Mouse (Mus musculus) liver, embryonic 12.5 days (tissue): Measurements from ENCODE around the gene Mnd1. TPM values are rescaled to one million over a fixed set of nuclear protein-coding genes. Genes with fewer than 3 reads are reported as not detected.

ENCODE experiments used
- ATAC-seq: fragments of 200-750 bp; cut with Nextera tagmentation; 2 replicates; pipeline ENCODE4 v1.8.0; 2017; ENCODE audit warnings: moderate number of reproducible peaks, mild to moderate bottlenecking, moderate library complexity
- H3K27ac ChIP-seq: fragments of 300-500 bp; sonication (generic); 2 replicates; pipeline ENCODE4 v1.5.1; 2016; ENCODE audit warnings: mild to moderate bottlenecking
- H3K27me3 ChIP-seq: fragments of 300-500 bp; sonication (generic); replicated peaks from 2 replicates; pipeline ENCODE4 v1.6.1; 2016; ENCODE audit warnings: mild to moderate bottlenecking, moderate library complexity
- H3K36me3 ChIP-seq: fragments of 300-500 bp; sonication (generic); 2 replicates; pipeline ENCODE4 v1.6.1; 2016; ENCODE audit warnings: mild to moderate bottlenecking, moderate library complexity
- H3K4me1 ChIP-seq: fragments of 300-500 bp; sonication (generic); 2 replicates; pipeline ENCODE4 v1.6.1; 2016
- H3K4me2 ChIP-seq: fragments of 300-500 bp; sonication (generic); 2 replicates; pipeline ENCODE4 v1.6.1; 2016; ENCODE audit warnings: mild to moderate bottlenecking, moderate library complexity
- H3K4me3 ChIP-seq: fragments of 300-500 bp; sonication (generic); 2 replicates; pipeline ENCODE4 v1.5.1; 2016; ENCODE audit warnings: mild to moderate bottlenecking, moderate library complexity
- H3K9ac ChIP-seq: fragments of 300-500 bp; sonication (generic); 2 replicates; pipeline ENCODE4 v1.6.1; 2016; ENCODE audit warnings: mild to moderate bottlenecking, moderate library complexity
- H3K9me3 ChIP-seq: fragments of 300-500 bp; sonication (generic); replicated peaks from 2 replicates; pipeline ENCODE4 v1.6.1; 2016; ENCODE audit warnings: mild to moderate bottlenecking, moderate library complexity
- WGBS: fragments of 180-500 bp; shearing (Covaris S2); methylation state at CpG from one replicate; pipeline ENCODE4 v1.1.7; 2016; ENCODE audit not compliant: insufficient replicate concordance; 5-methylcytosine and 5-hydroxymethylcytosine counted together
- polyA plus RNA-seq: library from polyadenylated mRNA; unstranded; fragments of >200 nt; fragmentation: Nextera tagmentation; extraction: Ambion mirVana; gene quantifications from 2 replicates; pipeline ENCODE4 v1.2.1, GENCODE M21; 2016

The Mnd1 gene
- polyA plus RNA-seq, 1 experiment from 2014 or later = 12.3 TPM

- Histone ChIP-seq H3K4me2 (peak overlapping the region; percentile 100), H3K4me3 (peak overlapping the region; percentile 72; the same call in 1 of the 2 replicates), H3K4me1 (peaks cover 18% of the 10 kb centered on the region), H3K27ac (no peak overlapping the region), H3K9ac (no peak overlapping the region), H3K9me3 (no peaks in the 10 kb centered on the region), H3K36me3 (0 out of 2 replicates have a peak, but pooled peaks cover 4% of the 10 kb centered on the region), H3K27me3 (no peaks in the 10 kb centered on the region)
- WGBS = 56% methylated on average over 6 of the region's 6 CpGs
- ATAC-seq = no peak
Observed at GRCm38 (mm10) chr3:84156105-84156504, 519 bp upstream of the Mnd1 start.

- Histone ChIP-seq H3K36me3 (0 out of 2 replicates have a peak, but pooled peaks cover 3% of the 10 kb centered on the region), H3K27ac (peak overlapping the region; percentile 93), H3K9me3 (no peaks in the 10 kb centered on the region), H3K4me2 (peak overlapping the region; percentile 100), H3K27me3 (no peaks in the 10 kb centered on the region), H3K4me1 (peaks cover 18% of the 10 kb centered on the region), H3K4me3 (peak overlapping the region; percentile 72), H3K9ac (peak overlapping the region; percentile 85)
- 0% methylated on average over 26 of the region's 27 CpGs for WGBS
- peak; percentile 79 for ATAC-seq
Observed at GRCm38 (mm10) chr3:84155146-84155545, 440 bp downstream of the Mnd1 start.

- Histone ChIP-seq H3K36me3 (0 out of 2 replicates have a peak, but pooled peaks cover 2% of the 10 kb centered on the region), H3K27me3 (no peaks in the 10 kb centered on the region), H3K27ac (peak overlapping the region; percentile 93), H3K9ac (peak overlapping the region; percentile 85), H3K4me1 (peaks cover 18% of the 10 kb centered on the region), H3K4me2 (peak overlapping the region; percentile 100), H3K9me3 (no peaks in the 10 kb centered on the region), H3K4me3 (peak overlapping the region; percentile 72)
- 4% methylated on average over 12 of the region's 12 CpGs for WGBS
- ATAC-seq = no peak
Observed at GRCm38 (mm10) chr3:84154721-84155141, 855 bp downstream of the Mnd1 start.

- no peaks in the 10 kb centered on the region for H3K9me3 ChIP-seq
- H3K4me2 ChIP-seq = no peak overlapping the region
- H3K4me3 ChIP-seq = no peak overlapping the region
- H3K4me1 ChIP-seq = peaks cover 6% of the 10 kb centered on the region
- H3K36me3 ChIP-seq = 0 out of 2 replicates have a peak, but pooled peaks cover 6% of the 10 kb centered on the region
- no peak for ATAC-seq
- no peak overlapping the region for H3K9ac ChIP-seq
- 90% methylated on average over 3 of the region's 3 CpGs for WGBS
- no peaks in the 10 kb centered on the region for H3K27me3 ChIP-seq
- H3K27ac ChIP-seq = no peak overlapping the region
Observed at GRCm38 (mm10) chr3:84149831-84150230, 5.8 kb downstream of the Mnd1 start.

- 83% methylated on average over 7 of the region's 7 CpGs for WGBS
- H3K4me1 ChIP-seq = peaks cover 15% of the 10 kb centered on the region
- no peaks in the 10 kb centered on the region for H3K9me3 ChIP-seq
- no peak for ATAC-seq
- no peak overlapping the region for H3K4me3 ChIP-seq
- no peak overlapping the region for H3K4me2 ChIP-seq
- no peaks in the 10 kb centered on the region for H3K27me3 ChIP-seq
- no peaks in the 10 kb centered on the region for H3K36me3 ChIP-seq
- no peak overlapping the region for H3K9ac ChIP-seq
- no peak overlapping the region for H3K27ac ChIP-seq
Observed at GRCm38 (mm10) chr3:84140947-84141346, 14.6 kb downstream of the Mnd1 start.

- no peak overlapping the region for H3K9ac ChIP-seq
- 0 out of 2 replicates have a peak, but pooled peaks cover 6% of the 10 kb centered on the region for H3K36me3 ChIP-seq
- peak; percentile 56 for ATAC-seq
- no peak overlapping the region for H3K4me3 ChIP-seq
- no peaks in the 10 kb centered on the region for H3K9me3 ChIP-seq
- H3K4me1 ChIP-seq = peaks cover 31% of the 10 kb centered on the region
- no peak overlapping the region for H3K4me2 ChIP-seq
- H3K27me3 ChIP-seq = no peaks in the 10 kb centered on the region
- WGBS = 49% methylated on average over 7 of the region's 7 CpGs
- H3K27ac ChIP-seq = peak overlapping the region; percentile 26
Observed at GRCm38 (mm10) chr3:84136509-84136908, 19.1 kb downstream of the Mnd1 start.

GRCm38 (mm10) chr3:84135933-84136332 is 19.7 kb downstream of the Mnd1 start:
- H3K9ac ChIP-seq = peak overlapping the region; percentile 37
- ATAC-seq = peak; percentile 9; the same call in 1 of the 2 replicates

GRCm38 (mm10) chr3:84135387-84135786 is 20.2 kb downstream of the Mnd1 start:
- WGBS = 23% methylated on average over 9 of the region's 9 CpGs
- no peaks in the 10 kb centered on the region for H3K27me3 ChIP-seq
- peaks cover 31% of the 10 kb centered on the region for H3K4me1 ChIP-seq
- H3K9ac ChIP-seq = peak overlapping the region; percentile 37
- 0 out of 2 replicates have a peak, but pooled peaks cover 6% of the 10 kb centered on the region for H3K36me3 ChIP-seq
- peak overlapping the region; percentile 63 for H3K4me2 ChIP-seq
- H3K27ac ChIP-seq = peak overlapping the region; percentile 26; the same call in 1 of the 2 replicates
- peak overlapping the region; percentile 31 for H3K4me3 ChIP-seq
- ATAC-seq = peak; percentile 100
- H3K9me3 ChIP-seq = no peaks in the 10 kb centered on the region

More at GRCm38 (mm10) chr3:84135933-84136332, 19.7 kb downstream of the Mnd1 start:
- no peaks in the 10 kb centered on the region for H3K9me3 ChIP-seq
- H3K27ac ChIP-seq = peak overlapping the region; percentile 26; the same call in 1 of the 2 replicates
- 0 out of 2 replicates have a peak, but pooled peaks cover 6% of the 10 kb centered on the region for H3K36me3 ChIP-seq
- 62% methylated on average over 6 of the region's 6 CpGs for WGBS
- H3K4me2 ChIP-seq = peak overlapping the region; percentile 63
- H3K4me1 ChIP-seq = peaks cover 31% of the 10 kb centered on the region
- no peaks in the 10 kb centered on the region for H3K27me3 ChIP-seq
- peak overlapping the region; percentile 31; the same call in 1 of the 2 replicates for H3K4me3 ChIP-seq

- H3K36me3 ChIP-seq = 0 out of 2 replicates have a peak, but pooled peaks cover 6% of the 10 kb centered on the region
- no peak overlapping the region for H3K9ac ChIP-seq
- H3K27ac ChIP-seq = no peak overlapping the region
- peaks cover 28% of the 10 kb centered on the region for H3K4me1 ChIP-seq
- no peaks in the 10 kb centered on the region for H3K9me3 ChIP-seq
- 75% methylated on average over 3 of the region's 3 CpGs for WGBS
- no peaks in the 10 kb centered on the region for H3K27me3 ChIP-seq
- H3K4me2 ChIP-seq = no peak overlapping the region
- no peak for ATAC-seq
- no peak overlapping the region for H3K4me3 ChIP-seq
Observed at GRCm38 (mm10) chr3:84131369-84131768, 24.2 kb downstream of the Mnd1 start.

- no peak for ATAC-seq
- no peak overlapping the region for H3K27ac ChIP-seq
- no peaks in the 10 kb centered on the region for H3K27me3 ChIP-seq
- no peak overlapping the region for H3K9ac ChIP-seq
- WGBS = 64% methylated on average over 5 of the region's 5 CpGs
- no peaks in the 10 kb centered on the region for H3K9me3 ChIP-seq
- H3K36me3 ChIP-seq = 0 out of 2 replicates have a peak, but pooled peaks cover 6% of the 10 kb centered on the region
- no peak overlapping the region for H3K4me2 ChIP-seq
- H3K4me3 ChIP-seq = no peak overlapping the region
- H3K4me1 ChIP-seq = peaks cover 23% of the 10 kb centered on the region
Observed at GRCm38 (mm10) chr3:84130776-84131175, 24.8 kb downstream of the Mnd1 start.

GRCm38 (mm10) chr3:84128871-84129870 is 26.4 kb downstream of the Mnd1 start:
- ATAC-seq = no peak
- Histone ChIP-seq H3K4me3 (no peak overlapping the region), H3K4me1 (0 out of 2 replicates have a peak, but pooled peaks cover 9% of the 10 kb centered on the region), H3K27ac (0 out of 2 replicates have a peak overlapping the region, but pooled peaks have one; percentile 20), H3K27me3 (no peaks in the 10 kb centered on the region), H3K9ac (no peak overlapping the region), H3K9me3 (no peaks in the 10 kb centered on the region), H3K4me2 (no peak overlapping the region), H3K36me3 (0 out of 2 replicates have a peak, but pooled peaks cover 5% of the 10 kb centered on the region)
- 54% methylated on average over 11 of the region's 11 CpGs for WGBS

- Histone ChIP-seq H3K4me1 (0 out of 2 replicates have a peak, but pooled peaks cover 8% of the 10 kb centered on the region), H3K9me3 (no peaks in the 10 kb centered on the region), H3K36me3 (no peaks in the 10 kb centered on the region), H3K4me3 (no peak overlapping the region), H3K4me2 (no peak overlapping the region), H3K27me3 (no peaks in the 10 kb centered on the region), H3K27ac (no peak overlapping the region), H3K9ac (no peak overlapping the region)
- WGBS = 71% methylated on average over 2 of the region's 2 CpGs
- ATAC-seq = no peak
Observed at GRCm38 (mm10) chr3:84127431-84127830, 28.2 kb downstream of the Mnd1 start.
